Mouse (Mus musculus): ENCODE data around the gene Ywhah.

Ywhah gene

DNA sequence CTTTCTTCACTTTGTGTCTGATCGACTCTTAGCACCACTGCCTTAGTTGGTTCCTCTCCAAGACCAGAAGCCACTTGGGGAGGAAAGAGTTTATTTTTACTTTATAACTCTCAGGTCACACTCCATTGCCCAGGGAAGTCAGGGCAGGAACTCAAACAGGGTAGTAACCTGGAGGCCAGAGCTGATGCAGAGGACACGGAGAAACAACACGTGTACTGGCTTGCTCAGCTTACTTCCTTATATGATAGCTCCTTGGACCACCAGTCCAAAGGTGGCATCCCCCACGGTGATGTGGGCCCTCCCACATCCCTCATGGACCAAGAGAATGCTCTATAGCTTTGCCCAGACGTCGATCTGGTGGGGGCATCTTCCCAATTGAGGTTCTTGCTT lies 26.7 kb downstream of the Ywhah start:
- in situ Hi-C loops (cut with MboI, MseI), result loop anchor here (5.0 kb wide), 1 partner anchor 92 kb away; no protein-coding TSS in a partner anchor

- in situ Hi-C loops (cut with MboI, MseI), result no loop called here
These were observed 34.4 kb downstream of the Ywhah start for GRCm38 (mm10) chr5:33052849-33053582.

GRCm38 (mm10) chr5:33056126-33056765 lies 37.6 kb downstream of the Ywhah start:
- in situ Hi-C loops (cut with MboI, MseI), result no loop called here

- in situ Hi-C loops (cut with MboI, MseI), result no loop called here
These were observed 51.5 kb downstream of the Ywhah start for GRCm38 (mm10) chr5:33070071-33070470.

DNA sequence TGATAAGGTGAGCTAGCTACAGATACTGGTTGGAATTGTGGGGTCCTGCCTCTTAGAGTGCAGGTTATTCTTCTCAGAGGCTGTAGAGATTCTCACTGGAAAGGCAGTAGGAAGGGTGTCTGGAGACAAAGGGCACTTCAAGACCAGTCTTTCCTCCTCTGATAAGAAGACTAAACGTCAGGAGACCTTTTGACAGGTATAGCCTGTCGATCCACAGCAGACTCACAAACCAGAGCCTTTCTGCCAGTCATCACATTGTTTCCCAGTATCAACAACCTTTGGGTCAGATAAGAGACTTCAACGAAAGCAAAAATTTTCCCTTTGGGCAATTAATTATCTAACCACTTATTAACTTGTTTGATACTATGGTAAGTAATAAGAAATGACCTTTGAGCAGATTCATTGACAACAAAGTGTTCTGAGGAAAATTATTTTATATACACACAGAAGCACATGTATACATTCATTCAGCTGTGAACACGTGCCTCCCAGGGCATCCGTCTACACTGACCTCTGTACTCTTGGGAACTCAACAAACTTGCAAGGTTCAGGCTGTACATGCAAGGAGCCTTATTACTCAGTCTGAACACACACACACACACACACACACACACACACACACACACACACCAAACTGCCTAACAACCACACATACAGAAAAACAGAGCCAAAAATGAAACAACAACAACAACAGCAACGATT lies 58.0 kb downstream of the Ywhah start:
- in situ Hi-C loops (cut with MboI, MseI), result no loop called here
